Mouse (Mus musculus) heart, adult 2 months (tissue): ENCODE measurements around the gene Zfp366. TPM values are rescaled to one million over a fixed set of nuclear protein-coding genes. Genes with fewer than 3 reads are reported as not detected.
A peak's percentile ranks its signal among the peaks of the same experiment; 100 is the strongest.

Source experiments
- DNase-seq, 2 experiments: peaks; one replicate each; pipeline ENCODE4 v3.0.0; 2021
- H3K27ac ChIP-seq: fragments of 200-600 bp; 2 replicates; pipeline ENCODE4 v1.8.1; 2022
- H3K27me3 ChIP-seq: fragments of 200-500 bp; 2 replicates; pipeline ENCODE4 v1.6.1; 2012; ENCODE audit warnings: mild to moderate bottlenecking, low read length, inconsistent platforms, mixed read lengths; ENCODE audit not compliant: control insufficient read depth, insufficient read depth
- H3K36me3 ChIP-seq: fragments of 200-500 bp; 2 replicates; pipeline ENCODE4 v1.6.1; 2012; ENCODE audit warnings: low read length, inconsistent platforms; ENCODE audit not compliant: control insufficient read depth, insufficient read depth
- H3K4me1 ChIP-seq: fragments of 200-500 bp; 2 replicates; pipeline ENCODE4 v1.6.1; 2011; ENCODE audit warnings: low read length; ENCODE audit not compliant: control insufficient read depth, insufficient read depth
- H3K4me3 ChIP-seq: fragments of 200-600 bp; 2 replicates; pipeline ENCODE4 v1.8.1; 2022
- H3K79me2 ChIP-seq: fragments of 200-500 bp; replicated peaks from 2 replicates; pipeline ENCODE4 v1.6.1; 2012; ENCODE audit warnings: mild to moderate bottlenecking, inconsistent platforms, low read length, moderate library complexity, mixed read lengths; ENCODE audit not compliant: control insufficient read depth, insufficient read depth
- H3K9ac ChIP-seq: fragments of 200-500 bp; 2 replicates; pipeline ENCODE4 v1.6.1; 2012; ENCODE audit warnings: low read depth, mild to moderate bottlenecking, control low read depth, inconsistent platforms, low read length, mixed read lengths
- CTCF ChIP-seq: fragments of 200-600 bp; IDR thresholded peaks from 2 replicates; pipeline ENCODE4 v1.8.1; 2022; ENCODE audit warnings: antibody characterized with exemption, mild to moderate bottlenecking, moderate library complexity
- EP300 ChIP-seq: fragments of 200-500 bp; IDR thresholded peaks from 2 replicates; pipeline ENCODE4 v1.6.1; 2011; ENCODE audit warnings: low read depth, low read length, control low read depth; ENCODE audit not compliant: insufficient read depth
- POLR2A ChIP-seq: fragments of 200-500 bp; IDR thresholded peaks from 2 replicates; pipeline ENCODE4 v1.6.1; 2011; ENCODE audit warnings: mild to moderate bottlenecking, low read depth, low read length, control low read depth; ENCODE audit not compliant: insufficient read depth
- WGBS: fragments of 180-500 bp; shearing (Covaris S2); methylation state at CpG from one replicate; pipeline ENCODE4 v1.1.7; 2018; 5-methylcytosine and 5-hydroxymethylcytosine counted together
- intact Hi-C: fragments of 180-260 bp; cut with DNase I; formaldehyde crosslinking; loops from one replicate; pipeline ENCODE4 v1.15.1; 2025
- polyA plus RNA-seq: library from polyadenylated mRNA; depleted of rRNA; stranded (reverse); fragments of >200 nt; gene quantifications from 2 replicates; pipeline ENCODE4 v1.2.3, GENCODE M21; 2012
- total RNA-seq, 2 experiments: library from RNA; stranded (reverse); gene quantifications; 2 replicates each; pipeline ENCODE4 v1.2.3; 2021

Zfp366 gene
- total and polyA plus RNA-seq, 3 experiments = 5.0 to 14.4 (median 9.7) TPM

DNA sequence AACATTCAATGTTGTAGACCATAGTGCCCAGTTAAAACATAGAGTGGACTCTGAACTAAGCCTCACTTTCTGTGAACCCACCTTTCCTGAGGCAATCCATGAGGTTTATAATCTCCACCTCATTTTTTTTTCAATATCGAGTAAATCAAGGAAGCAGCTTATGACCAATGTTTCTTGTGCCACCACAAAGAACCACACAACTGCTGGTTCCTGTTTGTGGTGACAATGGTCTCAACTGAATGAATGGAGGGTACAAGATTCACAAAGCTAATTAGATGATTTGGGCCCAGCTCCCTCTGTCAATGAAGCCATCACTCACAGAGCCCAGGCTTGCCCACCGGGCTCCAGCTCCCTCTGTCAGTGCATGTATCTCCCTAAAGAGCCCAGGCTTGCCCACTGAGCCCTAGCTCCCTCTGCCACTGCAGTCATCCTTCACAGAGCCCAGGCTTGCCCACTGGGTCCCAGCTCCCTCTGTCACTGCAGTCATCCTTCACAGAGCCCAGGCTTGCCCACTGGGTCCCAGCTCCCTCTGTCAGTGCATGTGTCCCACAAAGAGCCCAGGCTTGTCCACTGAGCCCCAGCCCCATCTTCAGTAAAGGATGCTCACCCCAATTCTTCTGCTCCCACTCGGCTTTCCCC is 1.2 kb upstream of the Zfp366 start:
- H3K27ac ChIP-seq = peak overlapping the region; percentile 92
- 87% methylated on average over 3 of the region's 3 CpGs for WGBS

DNA sequence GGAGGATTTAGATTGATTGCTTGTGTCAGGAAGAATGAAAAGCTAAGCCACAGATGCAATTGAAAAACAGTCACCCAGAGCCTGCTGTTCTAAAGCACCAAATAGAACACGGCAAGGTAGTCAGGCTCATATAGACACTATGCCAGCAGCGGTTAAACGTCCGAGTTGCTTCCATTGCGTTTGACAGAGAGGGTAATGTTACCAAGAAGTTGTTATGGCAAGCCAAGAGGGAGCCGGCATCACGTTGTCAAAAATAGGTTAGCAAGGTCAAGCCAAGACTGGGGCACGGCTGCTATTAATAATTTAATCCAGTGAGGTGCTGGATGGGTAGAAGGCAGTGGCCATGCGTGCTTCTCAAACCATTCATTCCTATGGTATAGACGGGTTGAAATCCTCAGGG is 950 bp downstream of the Zfp366 start:
- peak overlapping the region; percentile 58 for H3K4me3 ChIP-seq
- 27% methylated on average over 10 of the region's 10 CpGs for WGBS
- no peaks in the 10 kb centered on the region for H3K79me2 ChIP-seq
- H3K27me3 ChIP-seq = no peaks in the 10 kb centered on the region
- H3K9ac ChIP-seq = peak overlapping the region; percentile 82
- H3K36me3 ChIP-seq = peaks cover 14% of the 10 kb centered on the region
- peak overlapping the region; percentile 92 for H3K27ac ChIP-seq
- peaks cover 30% of the 10 kb centered on the region for H3K4me1 ChIP-seq
- peak; percentile 47 to 61 for DNase-seq
- TF ChIP-seq EP300 = 0 out of 2 replicates have a peak, but pooled peaks have one; percentile 55
- no peak for TF ChIP-seq CTCF
- no peak for TF ChIP-seq POLR2A
- intact Hi-C loops = loop anchor here (2.0 kb wide), 1 partner anchor 69 kb away; no protein-coding TSS in a partner anchor

More for the DNA sequence above, 1.2 kb upstream of the Zfp366 start:
- intact Hi-C loops = no loop called here
- peaks cover 3% of the 10 kb centered on the region for H3K36me3 ChIP-seq
- H3K27me3 ChIP-seq = no peaks in the 10 kb centered on the region
- no peak for TF ChIP-seq EP300
- no peak for TF ChIP-seq POLR2A
- TF ChIP-seq CTCF = no peak
- H3K4me3 ChIP-seq = no peak overlapping the region
- H3K9ac ChIP-seq = no peak overlapping the region
- H3K4me1 ChIP-seq = peaks cover 18% of the 10 kb centered on the region
- no peak for DNase-seq
- H3K79me2 ChIP-seq = no peaks in the 10 kb centered on the region

DNA sequence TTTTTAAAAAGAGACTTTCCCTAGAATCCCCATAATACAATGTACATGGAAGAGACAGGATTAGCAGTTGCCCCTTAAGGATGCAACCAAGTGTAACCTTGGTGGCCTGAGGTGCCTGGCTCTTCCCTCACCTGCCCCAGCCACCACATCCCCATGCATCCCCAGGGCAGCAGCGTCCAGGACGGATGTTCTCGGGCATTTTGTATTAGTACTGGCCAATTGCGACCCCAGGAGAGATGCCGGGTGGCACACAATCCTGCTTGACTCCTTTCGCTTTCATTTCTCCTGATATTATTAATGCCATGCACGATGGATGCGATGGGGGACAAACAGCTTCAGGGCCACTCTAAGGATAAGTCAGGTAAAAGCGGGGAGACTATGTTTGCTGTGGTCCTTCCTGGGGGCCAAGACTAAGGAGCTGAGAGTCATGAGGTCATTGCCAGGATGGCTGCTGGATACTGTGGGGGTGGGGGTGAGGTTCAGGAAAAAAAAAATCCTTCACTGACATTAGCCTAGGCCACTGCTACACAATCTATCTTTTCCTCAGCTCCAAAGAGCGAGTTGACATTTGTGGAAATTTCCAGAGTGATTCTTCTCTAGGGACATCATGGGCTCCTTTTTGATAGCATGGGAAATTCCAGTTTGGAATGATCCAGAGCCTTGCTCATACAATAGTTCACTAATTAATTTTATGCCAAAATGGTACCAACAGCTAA is 1.7 kb downstream of the Zfp366 start:
- Histone ChIP-seq H3K79me2 (no peaks in the 10 kb centered on the region), H3K4me3 (peak overlapping the region; percentile 58), H3K4me1 (peaks cover 33% of the 10 kb centered on the region), H3K27ac (peak overlapping the region; percentile 92), H3K9ac (peak overlapping the region; percentile 86), H3K27me3 (no peaks in the 10 kb centered on the region), H3K36me3 (peaks cover 14% of the 10 kb centered on the region)
- peak in 1 of 2 experiments; percentile 47 for DNase-seq
- intact Hi-C loops = no loop called here
- 56% methylated on average over 10 of the region's 10 CpGs for WGBS
- TF ChIP-seq EP300 (no peak), CTCF (no peak), POLR2A (peak; percentile 28; the same call in 1 of the 2 replicates)

DNA sequence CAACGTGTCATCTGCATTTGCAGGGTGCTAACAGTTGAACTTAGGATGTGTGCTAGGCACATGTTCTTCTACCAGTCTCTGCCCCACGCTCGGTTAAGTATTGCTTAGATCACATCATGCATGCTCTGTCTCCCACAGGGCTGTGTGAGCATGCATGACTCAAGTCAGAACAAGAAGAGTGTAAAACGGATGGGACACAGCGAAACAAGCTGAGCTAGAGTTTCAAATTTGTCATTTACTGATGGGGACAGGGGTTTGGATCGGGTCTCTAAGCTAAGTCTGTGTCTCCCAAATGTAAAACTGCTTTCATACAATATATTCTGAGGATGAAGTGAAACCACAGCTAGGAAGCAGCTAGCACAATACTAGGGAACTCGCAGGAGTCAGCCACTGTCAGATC is 2.2 kb downstream of the Zfp366 start:
- H3K9ac ChIP-seq = peak overlapping the region; percentile 76
- H3K27ac ChIP-seq = peak overlapping the region; percentile 92
- H3K4me1 ChIP-seq = peaks cover 33% of the 10 kb centered on the region
- peaks cover 17% of the 10 kb centered on the region for H3K36me3 ChIP-seq
- H3K79me2 ChIP-seq = no peaks in the 10 kb centered on the region
- H3K27me3 ChIP-seq = no peaks in the 10 kb centered on the region
- intact Hi-C loops = no loop called here
- DNase-seq = peak in 1 of 2 experiments; percentile 43
- TF ChIP-seq CTCF (no peak), POLR2A (no peak), EP300 (no peak)
- peak overlapping the region; percentile 58 for H3K4me3 ChIP-seq
- WGBS = 54% methylated on average over 7 of the region's 7 CpGs

DNA sequence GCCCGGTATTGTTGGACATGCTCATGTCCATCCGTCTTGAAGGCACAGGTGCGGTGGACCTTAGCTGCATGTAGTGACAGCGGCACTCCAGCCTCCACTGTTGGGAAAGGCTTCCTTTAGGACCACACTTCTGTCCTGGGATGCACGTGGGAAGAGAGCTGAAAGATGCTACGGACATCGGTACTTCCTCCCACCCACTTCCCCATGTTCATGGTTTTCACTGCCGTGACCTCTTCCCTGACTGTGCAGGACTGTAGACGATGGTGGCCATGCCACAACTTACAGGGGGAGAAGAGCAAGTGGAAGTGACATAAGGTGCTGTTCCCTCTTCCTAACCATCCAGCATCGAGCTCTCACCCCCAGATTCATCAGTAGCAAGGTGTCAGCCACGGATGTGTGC is 2.8 kb downstream of the Zfp366 start:
- WGBS = 54% methylated on average over 11 of the region's 11 CpGs
- Histone ChIP-seq H3K9ac (peak overlapping the region; percentile 19), H3K4me1 (peaks cover 35% of the 10 kb centered on the region), H3K27me3 (no peaks in the 10 kb centered on the region), H3K79me2 (no peaks in the 10 kb centered on the region), H3K36me3 (peaks cover 20% of the 10 kb centered on the region), H3K4me3 (peak overlapping the region; percentile 58), H3K27ac (peak overlapping the region; percentile 92)
- DNase-seq = peak in 1 of 2 experiments; percentile 40
- TF ChIP-seq CTCF (no peak), POLR2A (peak; percentile 39; the same call in 1 of the 2 replicates)
- intact Hi-C loops = no loop called here

DNA sequence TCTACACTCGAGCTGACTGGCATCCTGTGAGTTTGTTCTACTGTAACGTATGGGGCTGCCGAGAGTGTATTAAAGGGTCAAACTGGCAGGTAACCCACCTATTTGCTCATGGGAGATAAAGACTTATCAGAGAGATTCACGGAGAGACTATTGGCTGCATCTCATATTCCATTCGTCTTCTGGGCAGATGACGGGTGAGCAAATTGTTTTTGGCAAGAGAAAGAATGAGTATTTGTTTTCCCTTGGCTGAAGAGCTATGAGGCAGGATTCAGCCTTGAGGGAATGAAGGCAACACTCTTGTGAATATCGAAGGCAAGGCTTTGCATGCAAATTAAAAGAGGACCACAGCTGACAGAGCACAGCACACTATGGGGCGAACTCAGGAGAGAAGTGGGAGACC is 4.0 kb downstream of the Zfp366 start:
- H3K36me3 ChIP-seq = peaks cover 23% of the 10 kb centered on the region
- H3K27me3 ChIP-seq = no peaks in the 10 kb centered on the region
- peak overlapping the region; percentile 0; the same call in 1 of the 2 replicates for H3K4me3 ChIP-seq
- H3K9ac ChIP-seq = peak overlapping the region; percentile 57
- WGBS = 25% methylated on average over 8 of the region's 8 CpGs
- H3K79me2 ChIP-seq = no peaks in the 10 kb centered on the region
- peaks cover 31% of the 10 kb centered on the region for H3K4me1 ChIP-seq
- no peak for TF ChIP-seq POLR2A
- no peak for TF ChIP-seq CTCF
- TF ChIP-seq EP300 = no peak
- intact Hi-C loops = no loop called here
- DNase-seq = no peak
- H3K27ac ChIP-seq = peak overlapping the region; percentile 92
